Mouse (Mus musculus) left cerebral cortex, postnatal 25 days (tissue): Measurements from ENCODE around the gene Pih1d1. TPM values are rescaled to one million over a fixed set of nuclear protein-coding genes. Genes with fewer than 3 reads are reported as not detected.
"Not testable (repeated sequence)": the region's sequence is repeated elsewhere in the genome, so short reads cannot be mapped to it uniquely, and the experiment has no call there.

Experiments
- DNase-seq, 2 experiments: peaks; one replicate each; pipeline ENCODE4 v3.0.0; 2022; ENCODE audit warnings: low spot score in 2 of 2, mixed read lengths in 1 of 2
- intact Hi-C: fragments of 180-260 bp; cut with DNase I; formaldehyde crosslinking; loops from one replicate; pipeline ENCODE4 v1.15.1; 2025
- total RNA-seq, 2 experiments: library from RNA; stranded (reverse); gene quantifications; 2 replicates each; pipeline ENCODE4 v1.2.3; 2021

Pih1d1 gene
- total RNA-seq, 2 experiments from 2014 or later, result 45.8 to 49.3 TPM

DNA sequence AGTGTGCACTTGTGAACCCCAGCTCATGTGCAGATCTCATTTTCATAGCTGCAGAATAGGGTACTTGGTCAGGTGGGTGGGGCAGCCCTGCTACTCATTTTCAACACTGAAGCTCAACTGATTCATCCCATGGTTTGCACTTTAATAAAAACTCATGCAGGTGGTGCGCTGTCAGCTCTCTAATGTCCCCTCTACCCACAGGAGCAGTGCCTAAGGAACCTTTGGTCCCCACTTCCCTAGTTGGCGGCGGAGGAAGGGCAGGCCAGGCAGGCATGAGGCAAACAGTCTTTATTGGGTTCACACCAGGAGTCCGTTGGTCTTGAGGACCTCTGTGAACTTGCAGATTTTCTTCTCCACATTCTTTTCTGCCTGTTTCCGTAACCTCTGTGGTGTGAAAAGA lies 28.5 kb upstream of the Pih1d1 start:
- intact Hi-C loops, DNase-seq: not testable (repeated sequence)

DNA sequence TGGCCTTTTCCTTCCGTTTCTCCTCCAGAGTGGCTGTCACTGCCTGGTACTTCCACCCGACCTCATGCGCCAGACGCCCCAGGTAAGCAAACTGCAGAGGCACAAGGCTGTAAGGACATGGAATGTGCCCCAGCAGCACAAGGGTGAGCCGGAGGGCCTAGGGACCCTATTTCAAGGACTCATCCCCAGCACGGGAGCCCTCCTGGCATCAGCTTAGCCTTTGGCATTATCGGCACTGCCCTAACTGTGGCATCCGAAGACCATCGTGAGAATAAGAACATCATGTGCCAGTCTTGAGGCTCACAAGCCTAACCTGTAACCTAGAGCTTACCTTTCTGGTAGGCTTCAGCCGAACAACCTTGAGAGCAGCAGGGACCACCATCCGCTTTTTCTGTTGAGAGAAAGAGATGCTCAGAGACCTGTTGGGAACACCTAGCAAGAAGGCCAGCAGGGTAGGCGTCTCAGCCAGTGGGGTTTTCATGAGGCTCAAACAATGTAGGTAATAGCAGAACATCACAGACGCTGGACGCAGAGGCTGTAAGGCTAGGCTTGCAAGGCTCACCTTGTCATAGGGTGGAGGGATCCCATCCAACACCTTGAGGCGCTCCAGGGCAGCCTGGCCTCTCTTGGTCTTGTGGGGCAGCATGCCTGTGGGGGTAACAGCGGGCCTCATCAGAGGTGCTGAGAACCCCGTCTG lies 27.8 kb upstream of the Pih1d1 start:
- no peak for DNase-seq
- intact Hi-C loops, result no loop called here

DNA sequence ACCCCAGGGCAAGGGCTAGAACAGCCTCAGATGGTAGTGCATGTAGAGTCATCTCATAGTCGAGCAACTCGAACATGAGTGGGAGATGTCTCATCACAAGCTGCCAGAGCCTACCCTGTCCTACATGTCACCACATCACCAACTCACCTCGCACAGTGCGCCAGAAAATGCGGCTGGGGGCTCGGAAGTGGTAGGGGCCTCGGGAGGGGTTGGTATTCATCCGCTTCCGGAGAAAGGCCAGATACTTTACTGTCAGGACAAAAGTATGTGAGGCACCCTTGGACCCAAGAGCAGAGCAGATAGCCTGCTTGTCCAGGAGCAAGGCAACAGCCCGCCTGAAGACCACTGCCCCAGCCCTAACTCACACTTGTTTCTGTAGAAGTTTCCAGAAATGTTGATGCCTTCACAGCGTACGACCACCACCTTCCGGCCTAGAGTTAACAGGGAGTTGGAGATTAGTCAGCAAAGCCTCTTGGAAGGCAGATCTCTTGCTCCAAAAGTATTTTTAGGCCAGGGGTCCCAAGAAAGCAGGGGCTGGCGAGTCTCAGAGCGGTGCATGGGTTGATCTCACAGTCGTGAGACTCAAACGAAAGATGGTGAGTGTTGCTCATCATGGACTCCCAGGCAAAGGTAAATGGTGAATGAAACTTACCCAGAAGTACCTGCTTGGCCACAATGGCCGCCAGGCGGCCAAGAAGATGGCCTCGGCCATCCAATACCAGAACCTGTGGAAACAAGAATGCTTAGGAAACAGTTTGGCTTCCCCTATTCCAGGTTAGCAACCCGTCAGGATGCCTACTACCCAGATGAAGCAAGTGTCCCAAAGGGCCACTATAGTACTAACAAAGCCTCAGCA lies 27.0 kb upstream of the Pih1d1 start:
- no peak for DNase-seq
- intact Hi-C loops, result no loop called here

DNA sequence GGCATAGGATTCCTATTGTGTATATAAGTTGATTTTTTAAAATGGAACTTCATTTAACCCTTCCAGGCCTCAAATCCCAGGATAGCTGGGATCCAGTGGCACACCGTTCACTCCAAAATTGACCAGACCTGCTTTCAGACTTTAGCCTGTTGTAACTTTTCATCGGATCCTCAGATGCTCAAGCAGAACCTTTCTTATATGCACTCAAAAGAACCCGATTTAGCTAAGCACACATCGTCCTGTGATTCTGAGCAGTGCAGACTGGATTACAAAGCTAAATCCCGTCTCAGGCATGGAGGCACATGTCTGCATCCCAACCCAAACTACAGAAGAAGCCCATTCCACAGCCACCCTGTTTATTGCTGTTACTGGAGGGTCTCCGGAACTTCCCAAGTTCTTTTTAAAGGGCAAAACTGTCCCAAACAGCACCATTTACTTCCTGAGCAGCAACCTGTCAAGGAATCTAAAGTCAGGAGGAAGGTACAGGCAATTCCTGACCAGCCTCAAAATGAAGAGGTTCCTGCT lies 26.3 kb upstream of the Pih1d1 start:
- DNase-seq, result no peak
- intact Hi-C loops, result loop anchor here (2.0 kb wide), 1 partner anchor 47 kb away; no protein-coding TSS in a partner anchor

DNA sequence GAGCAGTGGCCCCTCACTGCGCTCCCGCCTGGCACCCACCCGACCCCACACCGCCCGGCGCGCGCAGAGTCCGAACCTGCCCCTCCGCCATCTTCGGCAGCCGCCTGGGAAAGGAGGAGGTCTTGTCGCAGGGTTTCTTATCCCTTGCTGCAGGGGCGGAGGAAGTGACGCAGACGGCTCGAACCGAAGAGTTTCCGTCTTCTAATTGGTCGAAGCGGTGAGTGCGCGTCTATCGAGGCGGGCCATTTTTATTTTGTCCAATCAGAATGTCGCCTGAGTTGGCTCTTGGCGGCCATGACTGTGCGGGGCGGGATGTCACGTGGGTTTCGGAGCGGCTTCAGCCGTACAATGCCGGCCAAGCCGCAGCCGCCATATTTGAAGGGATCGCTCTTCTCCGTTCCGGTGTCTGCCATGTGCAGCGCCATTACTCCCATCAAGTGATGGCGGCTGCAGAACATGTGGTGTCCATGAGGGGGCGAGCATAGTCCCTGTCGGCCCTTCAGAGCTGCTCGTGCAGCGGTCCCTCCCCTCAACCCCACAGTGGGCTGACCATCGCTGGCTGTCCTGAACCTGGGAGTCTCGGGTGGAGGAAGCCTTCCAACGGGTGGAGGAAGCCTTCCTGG lies 25.4 kb upstream of the Pih1d1 start, which contains the start of gene Rpl13a:
Gene Rpl13a (minus strand): TSS at position 138 of the 623 bp plus-strand sequence.
- intact Hi-C loops, result loop anchor here (2.0 kb wide), 1 partner anchor 48 kb away; no protein-coding TSS in a partner anchor
- peak; percentile 99 to 100 for DNase-seq

DNA sequence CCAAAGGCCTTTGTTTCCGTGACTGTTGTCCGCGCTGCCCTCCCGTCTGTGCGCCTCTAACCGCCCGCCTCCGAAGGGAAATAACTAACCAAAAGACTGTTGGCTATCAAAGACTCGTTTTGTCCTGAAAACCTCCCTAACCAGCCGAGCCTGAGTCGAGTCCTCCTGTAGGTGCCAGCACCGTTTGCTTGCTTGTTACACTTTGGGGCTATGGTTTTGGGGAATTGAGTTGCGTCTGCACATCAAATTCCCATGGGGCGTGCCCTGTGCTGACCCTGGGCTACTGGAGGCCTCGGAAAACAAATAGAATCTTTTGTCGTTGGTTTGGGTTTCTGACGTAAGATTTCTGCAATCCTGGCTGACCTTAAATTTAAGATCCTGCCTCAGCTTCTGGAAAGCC lies 24.8 kb upstream of the Pih1d1 start:
- intact Hi-C loops, result loop anchor here (2.0 kb wide), 1 partner anchor 49 kb away; no protein-coding TSS in a partner anchor
- no peak for DNase-seq

DNA sequence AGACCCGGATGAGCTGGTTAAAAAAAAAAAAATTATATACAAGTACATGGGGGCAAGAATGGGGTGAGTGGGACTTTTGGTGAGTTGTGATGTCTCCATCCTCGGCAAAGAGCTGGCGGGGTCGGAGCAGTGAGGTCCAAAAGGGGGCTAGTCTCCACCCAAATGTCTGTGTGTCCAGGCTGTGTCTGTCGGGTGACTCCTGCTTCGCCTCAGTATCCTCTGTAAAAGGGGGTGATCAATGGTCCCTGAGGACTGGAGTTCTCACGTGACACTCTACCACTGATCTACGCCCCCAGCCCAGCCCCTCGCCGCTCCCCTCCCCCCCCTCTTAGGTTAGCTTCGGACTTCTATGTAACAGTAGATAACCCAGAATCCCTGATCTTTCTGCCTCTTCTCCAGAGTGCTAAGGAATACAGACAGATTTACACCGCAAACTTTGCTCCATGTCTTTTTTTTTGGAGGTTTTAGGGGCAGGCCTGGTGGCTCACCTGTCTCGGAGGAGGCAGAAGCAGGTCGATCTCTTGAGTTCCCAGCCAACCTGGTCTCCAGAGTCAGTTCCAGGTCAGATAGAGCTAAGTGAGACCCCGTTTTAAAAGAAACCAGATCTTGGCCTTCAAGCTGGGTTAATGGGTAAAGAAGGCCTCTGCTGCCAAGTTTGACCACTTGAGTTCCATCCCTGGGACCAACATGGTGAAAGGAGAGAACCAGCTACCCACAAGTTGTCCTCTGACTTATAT lies 24.2 kb upstream of the Pih1d1 start:
- intact Hi-C loops, result loop anchor here (2.0 kb wide), 1 partner anchor 49 kb away; no protein-coding TSS in a partner anchor
- no peak for DNase-seq

DNA sequence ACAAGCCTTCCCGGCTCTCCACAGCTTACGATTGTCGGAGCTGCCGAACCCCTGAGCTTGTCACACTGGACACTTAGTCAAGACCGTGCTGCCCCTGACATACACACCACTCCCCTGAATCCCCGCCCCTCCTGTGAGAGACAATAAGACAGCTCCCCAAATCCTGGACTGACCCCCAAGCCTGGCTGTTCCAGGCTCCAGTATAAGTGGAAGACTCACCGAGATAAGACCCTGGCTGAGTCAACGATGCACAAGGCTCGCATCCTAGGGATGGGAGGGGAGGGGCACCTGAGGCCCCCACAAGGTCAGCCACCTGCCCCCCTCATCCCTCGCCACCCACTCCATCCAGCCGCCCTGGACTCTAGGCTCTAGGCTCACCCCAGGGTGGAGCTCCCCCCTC lies 22.3 kb upstream of the Pih1d1 start:
- DNase-seq, result no peak
- intact Hi-C loops, result no loop called here

DNA sequence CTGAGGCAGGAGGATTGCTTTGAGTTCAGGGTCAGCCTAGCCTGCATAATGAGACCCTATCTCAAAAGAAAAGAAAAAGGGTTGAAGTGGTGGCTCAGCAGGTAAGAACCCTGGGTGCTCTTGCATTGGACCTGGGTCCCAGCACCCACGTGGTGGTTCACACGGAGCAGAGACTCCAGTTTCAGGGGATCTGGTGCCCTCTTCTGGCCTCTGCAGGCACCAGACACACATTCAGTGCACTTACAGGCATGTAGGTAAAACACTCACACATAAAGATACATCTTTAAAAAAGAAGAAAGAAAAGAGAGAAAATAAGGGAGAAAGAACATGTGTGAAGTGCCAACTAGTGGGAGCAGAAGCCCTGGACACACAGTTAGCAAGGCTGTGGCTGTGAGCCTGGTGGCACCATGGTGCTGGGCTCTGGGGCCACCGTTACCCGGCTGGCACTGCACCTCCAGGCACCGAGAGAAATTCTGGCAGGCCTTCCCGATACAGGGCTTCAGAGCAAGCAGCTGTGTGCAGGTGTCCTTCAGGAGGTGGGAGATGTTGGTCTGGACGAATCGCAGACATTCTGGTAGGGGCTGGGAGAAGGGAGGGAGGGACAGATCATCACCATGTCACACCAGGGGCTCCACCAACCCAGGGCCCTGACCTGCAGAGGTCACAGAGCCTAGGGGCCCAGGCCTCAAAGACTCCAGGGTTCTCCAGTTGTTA lies 20.5 kb upstream of the Pih1d1 start:
- intact Hi-C loops, result no loop called here
- no peak for DNase-seq

DNA sequence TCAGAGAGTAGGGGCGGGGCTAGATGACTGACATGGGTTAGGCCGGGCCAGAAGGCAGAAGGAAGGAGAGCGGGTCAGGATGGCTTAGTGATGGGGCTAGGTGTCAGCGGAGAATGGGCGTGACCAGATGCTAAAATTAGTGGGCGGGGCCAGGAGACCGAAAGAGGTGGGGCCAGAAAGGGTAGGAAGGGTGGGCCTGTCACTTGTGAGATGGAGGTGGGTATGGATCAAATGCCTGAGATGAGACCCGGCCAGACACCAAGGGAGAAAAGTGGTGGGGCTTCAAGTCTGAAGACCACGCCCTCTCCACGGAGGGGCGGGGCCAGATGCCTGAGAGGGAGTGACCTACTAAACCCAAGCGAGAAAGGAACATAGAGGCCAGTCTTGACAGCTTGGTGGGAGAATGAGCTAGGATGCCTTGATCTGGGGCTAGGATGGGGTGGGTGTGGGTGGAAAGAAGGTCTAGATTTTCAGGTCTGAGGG lies 19.5 kb upstream of the Pih1d1 start:
- DNase-seq, result no peak
- intact Hi-C loops, result no loop called here

DNA sequence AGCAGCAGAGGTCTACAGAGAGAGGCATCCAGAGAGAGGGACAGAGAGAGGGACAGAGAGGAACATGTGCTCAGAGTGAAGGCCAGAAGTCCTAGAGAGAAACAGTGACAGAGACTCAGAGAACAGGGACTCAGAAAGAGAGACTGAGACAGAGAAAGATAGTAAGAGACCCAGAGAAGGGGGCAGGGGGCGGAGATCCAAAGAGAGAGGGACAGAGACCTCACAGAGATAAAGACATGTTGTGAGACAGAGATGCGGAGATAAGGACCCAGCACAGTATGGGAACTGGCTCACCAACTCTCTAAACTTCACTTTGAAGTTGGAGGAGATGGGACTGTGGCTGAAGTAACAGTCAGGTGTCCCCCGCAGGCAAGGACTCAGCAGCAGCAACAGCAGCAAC lies 18.7 kb upstream of the Pih1d1 start:
- no peak for DNase-seq
- intact Hi-C loops, result no loop called here

DNA sequence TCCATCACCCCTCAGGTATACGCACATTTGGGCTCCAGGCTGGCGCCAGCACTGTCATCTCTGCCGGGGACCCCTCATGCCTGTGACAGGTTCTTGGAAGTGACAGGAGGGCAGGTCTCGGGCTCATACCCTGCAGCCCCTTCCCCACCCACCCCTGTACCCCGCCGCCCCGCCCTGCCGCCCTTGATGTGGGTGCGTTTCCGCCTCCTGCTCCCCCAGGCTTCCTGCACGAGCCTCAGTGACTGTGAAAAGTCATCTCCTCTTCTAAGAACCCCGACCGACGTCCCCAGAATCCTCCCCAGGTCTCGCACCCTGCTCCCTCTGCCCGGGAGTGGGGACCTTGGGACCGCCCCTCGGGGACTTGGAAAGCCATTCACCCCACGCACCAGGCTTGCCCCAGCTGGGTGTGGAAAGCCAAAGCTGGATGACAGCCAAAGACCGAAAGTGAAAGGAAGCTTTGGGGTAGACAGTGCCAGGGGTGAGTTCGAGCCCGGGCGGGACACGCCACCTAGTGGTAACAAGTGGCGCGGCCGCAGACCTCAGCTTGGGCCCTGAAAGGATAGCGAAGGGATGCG lies 18.0 kb upstream of the Pih1d1 start, which contains the start of the genes Gm45713 and Flt3l:
Gene Gm45713 (minus strand): TSS at position 239 of the 575 bp plus-strand sequence.
Gene Flt3l (minus strand): TSS at position 440 of the 575 bp plus-strand sequence.
- DNase-seq, result peak; percentile 87
- intact Hi-C loops, result loop anchor here (1.0 kb wide), 1 partner anchor 56 kb away; no protein-coding TSS in a partner anchor

DNA sequence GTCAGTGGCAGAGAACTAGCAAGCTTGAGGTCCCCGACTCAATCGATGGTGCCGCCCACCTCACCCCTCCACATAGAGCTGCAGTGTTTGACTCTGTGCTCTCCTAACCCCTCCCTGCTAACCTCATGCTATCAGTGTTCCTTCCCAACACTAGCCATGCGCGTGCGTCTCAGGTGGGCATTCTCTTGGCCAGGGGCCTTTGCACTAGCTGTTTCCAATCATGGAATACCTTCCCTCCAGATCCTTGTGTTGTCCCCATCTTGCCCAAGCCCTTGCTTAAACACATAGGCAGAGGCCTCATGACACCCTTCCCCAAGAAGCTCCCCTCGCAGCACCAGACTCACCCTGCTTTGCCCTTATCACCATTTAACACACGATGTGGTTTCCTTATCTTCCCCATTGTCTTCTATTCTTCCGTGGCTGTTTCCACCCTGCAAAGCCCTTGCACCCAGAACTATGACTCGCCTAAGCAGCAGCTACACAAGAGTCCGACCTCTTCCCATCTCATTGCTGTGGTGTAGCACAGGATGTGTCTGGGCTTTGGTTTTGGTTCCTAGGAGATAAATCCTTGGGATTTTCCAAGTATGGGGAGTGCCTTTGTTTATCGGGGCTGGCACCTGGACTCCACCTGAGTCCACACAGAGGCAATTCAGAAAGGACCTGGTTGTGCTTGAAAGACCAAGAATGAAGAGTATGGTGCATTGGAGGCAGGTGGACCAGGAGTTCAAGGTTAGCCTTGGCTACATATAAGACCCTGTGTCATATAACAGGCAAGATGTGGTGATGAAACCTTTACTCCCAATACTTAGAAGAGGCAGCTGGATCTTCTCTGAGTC lies 16.7 kb upstream of the Pih1d1 start:
- DNase-seq, result no peak
- intact Hi-C loops, result no loop called here

DNA sequence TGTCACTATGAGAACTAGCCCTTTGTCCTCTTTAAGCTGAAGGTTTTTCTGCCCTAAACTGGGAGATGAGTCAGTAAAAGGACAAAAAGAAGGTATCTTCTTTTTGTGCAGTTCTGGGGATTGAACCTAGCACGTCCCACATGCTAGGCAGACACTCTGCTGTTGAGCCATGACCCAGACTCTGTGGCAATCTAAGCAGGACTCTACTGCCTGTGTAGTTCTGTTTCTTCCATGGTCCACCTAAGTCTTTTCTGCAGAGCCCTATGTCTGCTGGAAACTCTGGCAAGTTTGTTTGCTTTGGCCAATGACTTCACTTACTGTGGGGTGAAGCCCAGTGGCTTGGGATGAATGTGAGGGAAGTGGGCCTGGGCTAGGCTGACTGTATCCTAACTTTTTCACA lies 15.7 kb upstream of the Pih1d1 start:
- intact Hi-C loops, result no loop called here

DNA sequence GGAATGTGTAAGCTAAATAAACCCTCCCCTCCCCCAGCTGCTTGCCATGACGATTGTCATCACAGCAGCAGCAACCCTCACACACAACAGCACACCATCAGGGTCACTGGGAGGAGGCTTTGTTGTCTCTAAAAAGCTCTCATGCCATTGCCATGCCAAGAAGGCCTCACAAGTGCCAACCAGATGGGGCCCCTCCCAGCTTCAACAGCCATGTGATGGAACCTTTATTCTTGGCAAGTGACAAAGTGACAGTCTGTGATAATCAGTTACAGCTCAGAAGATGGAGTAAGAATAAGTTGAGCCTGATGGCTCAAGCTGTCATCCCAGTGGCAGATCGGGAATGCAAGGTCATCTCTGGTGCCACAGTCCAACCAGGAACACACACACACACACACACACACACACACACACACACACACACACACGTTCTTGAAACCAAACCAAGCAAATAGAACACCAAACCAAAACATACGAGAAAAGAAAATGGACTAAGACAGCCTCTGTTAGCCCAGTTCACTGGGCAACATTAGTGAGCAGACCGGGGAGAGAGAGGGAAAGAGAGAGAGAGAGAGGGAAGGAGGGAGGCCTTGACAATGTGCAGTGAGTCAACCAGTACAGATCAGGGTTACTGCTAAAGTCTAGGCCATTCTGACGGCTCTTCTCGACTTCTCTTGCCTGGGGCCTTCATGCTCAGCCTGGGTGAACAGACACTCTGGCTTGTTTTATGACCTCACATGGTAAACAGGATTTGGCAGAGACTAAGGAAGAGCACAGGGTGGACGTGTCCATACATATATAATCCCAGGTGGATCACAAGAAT lies 14.0 kb upstream of the Pih1d1 start:
- DNase-seq, result no peak
- intact Hi-C loops, result no loop called here

More for the DNA sequence above, 15.7 kb upstream of the Pih1d1 start:
- no peak for DNase-seq

DNA sequence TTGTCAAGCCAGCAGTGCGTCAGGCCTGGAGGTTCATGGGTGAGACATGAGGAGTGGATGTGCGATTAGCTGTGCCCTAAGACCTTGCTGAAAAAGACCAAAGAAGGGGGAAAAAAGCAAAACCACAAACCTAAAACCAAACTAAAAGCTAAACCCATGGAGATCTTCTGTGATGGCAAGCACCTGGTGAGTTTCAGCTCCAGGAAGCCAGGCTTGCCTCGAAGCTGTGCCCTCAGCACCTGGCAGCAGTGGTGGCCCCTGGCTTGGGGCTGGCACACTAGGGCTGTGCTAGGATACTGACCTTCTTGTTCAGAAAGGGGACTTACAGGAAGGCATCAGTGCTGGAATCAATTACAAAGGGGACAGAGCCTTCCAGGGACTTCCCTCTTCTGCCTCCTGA lies 12.8 kb upstream of the Pih1d1 start:
- intact Hi-C loops, result no loop called here
- no peak for DNase-seq
